Mouse (Mus musculus) left cerebral cortex, postnatal 36 days (tissue): ENCODE measurements around the gene Iqcf5. TPM values are rescaled to one million over a fixed set of nuclear protein-coding genes. Genes with fewer than 3 reads are reported as not detected.
"Not testable (repeated sequence)": the region's sequence is repeated elsewhere in the genome, so short reads cannot be mapped to it uniquely, and the experiment has no call there.

Experiments
- DNase-seq, 2 experiments: peaks; one replicate each; pipeline ENCODE4 v3.0.0; 2021 to 2022; ENCODE audit warnings: low spot score in 2 of 2, mixed read lengths in 1 of 2
- intact Hi-C: fragments of 180-260 bp; cut with DNase I; formaldehyde crosslinking; loops from one replicate; pipeline ENCODE4 v1.15.1; 2025
- total RNA-seq, 2 experiments: library from RNA; stranded (reverse); gene quantifications; 2 replicates each; pipeline ENCODE4 v1.2.3; 2021

Gene Iqcf5
- total RNA-seq, 2 experiments from 2014 or later: 0.82 TPM; not detected in 1

DNA sequence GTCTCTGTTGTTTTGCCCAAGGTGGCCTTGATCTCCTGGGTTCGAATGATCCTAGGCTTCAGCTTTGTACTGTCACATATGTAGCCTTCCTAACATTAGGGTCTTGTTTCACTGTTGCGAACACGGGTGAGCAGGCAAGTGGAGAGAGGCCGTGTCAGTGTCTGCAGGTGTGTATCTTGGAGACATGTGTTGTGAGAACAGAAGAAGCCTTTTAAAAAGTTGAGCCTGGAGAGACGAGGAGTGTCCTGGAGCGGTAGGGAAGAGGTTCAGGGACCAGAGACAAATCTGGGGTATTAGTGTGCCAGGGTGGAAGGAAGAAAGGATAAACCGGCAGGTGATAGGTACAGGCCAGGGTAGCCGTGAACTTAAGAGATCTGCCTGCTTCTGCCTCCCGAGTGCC is 36.3 kb upstream of the Iqcf5 start:
- intact Hi-C loops: loop anchor here (5.0 kb wide), 1 partner anchor 191 kb away; no protein-coding TSS in a partner anchor
- DNase-seq: peak in 1 of 2 experiments; percentile 2

DNA sequence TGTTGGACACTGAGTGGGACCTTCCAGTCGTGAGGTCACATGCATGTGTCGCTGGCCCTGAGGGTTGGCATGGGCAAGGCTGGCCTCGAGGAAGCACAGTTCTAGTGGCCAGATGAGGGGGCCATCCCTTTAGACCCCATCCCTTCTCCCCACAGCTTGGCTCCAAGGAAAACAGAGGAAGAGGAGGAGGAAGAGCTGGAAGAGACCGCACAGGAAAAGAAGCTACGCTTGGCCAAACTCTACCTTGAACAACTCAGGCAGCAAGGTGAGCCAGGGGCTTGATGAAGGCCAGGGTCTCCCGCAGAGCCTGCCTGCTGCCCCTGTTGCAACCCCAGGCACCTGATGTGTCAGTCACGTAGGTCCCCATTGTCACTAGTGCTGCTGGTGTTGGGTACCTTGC is 33.8 kb upstream of the Iqcf5 start:
- intact Hi-C loops: no loop called here
- DNase-seq: no peak

DNA sequence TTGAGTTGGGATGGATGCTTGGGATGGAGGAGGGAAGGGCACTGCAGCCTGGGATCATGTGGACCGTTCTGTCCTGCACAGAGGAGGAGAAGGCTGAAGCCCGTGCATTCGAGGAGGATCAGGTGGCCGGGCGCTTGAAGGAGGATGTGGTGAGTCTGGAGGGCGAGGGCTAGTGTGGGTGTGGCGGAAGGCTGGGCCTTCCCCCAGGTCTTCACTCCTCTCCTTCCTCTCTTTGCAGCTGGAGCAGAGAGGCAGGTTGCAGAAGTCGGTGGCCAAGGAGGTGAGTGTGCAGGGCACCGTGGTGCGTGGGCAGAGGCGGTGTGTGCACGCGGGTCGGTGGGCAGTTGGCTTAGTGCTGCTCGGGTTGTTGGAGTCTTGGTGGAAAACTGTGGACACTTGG is 33.3 kb upstream of the Iqcf5 start:
- no peak for DNase-seq
- intact Hi-C loops: no loop called here

GRCm38 (mm10) chr9:106481676-106482075 is 32.7 kb upstream of the Iqcf5 start:
- intact Hi-C loops: no loop called here
- DNase-seq: no peak

DNA sequence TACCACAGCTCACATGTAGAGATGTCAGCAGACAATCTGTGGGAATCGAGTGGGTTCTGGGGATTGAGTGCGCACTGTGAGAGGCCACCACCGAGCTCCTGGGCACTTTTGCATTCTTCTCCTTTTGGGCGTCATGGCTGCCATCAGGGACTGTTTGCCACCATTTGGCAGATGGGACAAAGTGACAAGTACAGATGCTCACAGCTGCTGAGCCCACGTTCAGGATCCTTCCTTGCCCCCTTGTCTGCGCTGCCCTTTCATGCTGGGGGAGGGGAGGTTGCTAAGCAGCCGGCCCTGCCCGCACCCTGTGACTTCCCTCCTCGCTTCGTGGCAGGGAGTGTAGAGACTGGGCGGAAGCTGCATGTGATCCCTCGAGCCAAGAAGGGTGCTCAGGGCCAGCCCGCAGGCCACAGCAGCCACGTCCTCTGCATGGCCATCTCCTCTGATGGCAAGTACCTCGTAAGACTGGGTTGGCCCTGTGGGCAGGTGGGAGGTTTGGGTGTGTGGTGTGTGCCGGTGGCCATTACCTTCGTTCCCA is 31.7 kb upstream of the Iqcf5 start:
- no peak for DNase-seq
- intact Hi-C loops: no loop called here

GRCm38 (mm10) chr9:106483136-106483535 is 31.2 kb upstream of the Iqcf5 start:
- intact Hi-C loops: no loop called here

DNA sequence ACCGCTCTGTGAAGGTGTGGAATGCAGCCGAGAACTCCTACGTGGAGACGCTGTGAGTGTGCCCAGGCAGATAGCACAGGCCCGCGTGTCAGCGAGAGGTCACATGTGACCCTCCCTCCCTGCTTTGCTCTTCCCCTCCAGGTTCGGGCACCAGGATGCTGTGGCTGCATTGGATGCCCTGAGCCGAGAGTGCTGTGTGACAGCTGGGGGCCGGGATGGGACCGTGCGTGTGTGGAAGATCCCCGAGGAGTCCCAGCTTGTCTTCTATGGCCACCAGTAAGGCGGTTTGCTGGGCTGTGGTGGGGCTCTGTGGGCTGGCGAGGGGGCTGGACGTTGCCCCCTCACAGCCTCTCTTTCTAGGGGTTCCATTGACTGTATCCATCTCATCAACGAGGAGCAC is 30.8 kb upstream of the Iqcf5 start:
- no peak for DNase-seq
- intact Hi-C loops: no loop called here

More at GRCm38 (mm10) chr9:106483136-106483535, 31.2 kb upstream of the Iqcf5 start:
- no peak for DNase-seq

DNA sequence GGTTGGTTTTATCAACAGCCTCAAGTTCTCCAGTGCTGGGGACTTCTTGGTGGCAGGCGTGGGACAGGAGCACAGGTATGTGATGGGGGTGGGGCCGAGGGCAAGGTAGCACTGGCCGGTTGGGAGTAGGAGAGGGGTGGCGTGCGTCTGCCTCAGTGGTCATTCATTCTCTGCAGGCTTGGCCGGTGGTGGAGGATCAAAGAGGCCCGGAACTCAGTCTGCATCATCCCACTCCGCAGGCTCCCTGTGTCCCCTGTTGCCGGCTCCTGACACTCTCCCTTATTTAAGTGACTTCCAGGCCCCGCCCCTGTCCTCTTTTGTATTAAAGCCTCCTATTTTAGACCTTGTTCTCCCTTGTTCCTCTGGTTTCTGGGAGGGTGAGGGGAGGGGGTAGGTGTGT is 29.3 kb upstream of the Iqcf5 start:
- intact Hi-C loops: no loop called here
- no peak for DNase-seq

GRCm38 (mm10) chr9:106487602-106488001 is 26.8 kb upstream of the Iqcf5 start:
- DNase-seq, intact Hi-C loops: not testable (repeated sequence)

- no peak for DNase-seq
- intact Hi-C loops: no loop called here
Observed at GRCm38 (mm10) chr9:106499667-106500066, 14.7 kb upstream of the Iqcf5 start, which contains the start of gene Iqcf1. TSS of gene Iqcf1 (plus strand) at chr9:106499967.

GRCm38 (mm10) chr9:106501846-106502245 is 12.5 kb upstream of the Iqcf5 start:
- DNase-seq: no peak
- intact Hi-C loops: no loop called here

DNA sequence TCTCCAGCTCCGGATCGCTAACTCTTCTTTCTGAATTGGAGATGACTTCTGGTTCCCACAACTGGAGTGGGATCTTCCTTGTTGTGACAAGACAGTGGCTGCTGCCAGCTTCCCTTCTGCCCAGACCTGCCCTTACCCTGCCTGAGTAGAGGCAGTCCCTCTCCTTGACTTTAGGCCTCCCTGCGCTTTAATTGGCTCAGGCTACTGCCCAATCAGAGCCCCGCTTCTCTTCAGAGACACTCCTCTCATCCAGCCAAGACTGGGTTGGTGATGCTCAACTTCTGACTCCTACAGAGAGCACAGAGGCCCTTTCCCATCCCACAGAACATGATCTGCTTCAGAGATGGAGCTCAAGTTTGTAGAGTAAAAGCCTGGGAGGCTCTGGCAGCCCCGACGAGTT is 10.1 kb upstream of the Iqcf5 start:
- intact Hi-C loops: no loop called here
- no peak for DNase-seq

DNA sequence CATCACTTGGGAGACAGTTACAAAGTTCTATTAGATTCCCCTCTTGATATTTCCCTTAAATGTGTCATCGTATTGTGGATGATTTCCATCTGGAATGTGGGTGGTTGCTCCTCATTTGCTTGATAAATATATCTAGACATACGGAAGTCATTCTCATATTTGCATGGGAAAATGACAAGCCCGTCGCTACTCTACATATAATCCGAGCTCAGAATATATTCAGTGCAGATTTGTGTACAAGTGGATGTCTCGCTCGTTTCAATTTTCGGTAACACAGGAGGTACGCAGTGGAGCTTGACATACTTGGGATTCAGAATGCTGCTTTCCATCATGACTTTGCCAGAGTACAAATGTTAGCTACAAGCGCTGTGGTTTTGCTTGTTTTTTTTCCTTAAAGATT is 5.0 kb upstream of the Iqcf5 start:
- DNase-seq: no peak
- intact Hi-C loops: no loop called here

- intact Hi-C loops: no loop called here
- DNase-seq: no peak
Observed at GRCm38 (mm10) chr9:106512729-106513450, 1.5 kb upstream of the Iqcf5 start.

- intact Hi-C loops: no loop called here
- DNase-seq: no peak
Observed at GRCm38 (mm10) chr9:106513566-106513965, 807 bp upstream of the Iqcf5 start.

GRCm38 (mm10) chr9:106519433-106519832 is 5.1 kb downstream of the Iqcf5 start:
- intact Hi-C loops: no loop called here
- no peak for DNase-seq

GRCm38 (mm10) chr9:106519909-106520308 is 5.5 kb downstream of the Iqcf5 start:
- no peak for DNase-seq
- intact Hi-C loops: no loop called here

- DNase-seq: no peak
- intact Hi-C loops: loop anchor here (5.0 kb wide), 2 partner anchors 65 to 110 kb away; no protein-coding TSS in a partner anchor
Observed at GRCm38 (mm10) chr9:106531833-106532232, 17.5 kb downstream of the Iqcf5 start.

DNA sequence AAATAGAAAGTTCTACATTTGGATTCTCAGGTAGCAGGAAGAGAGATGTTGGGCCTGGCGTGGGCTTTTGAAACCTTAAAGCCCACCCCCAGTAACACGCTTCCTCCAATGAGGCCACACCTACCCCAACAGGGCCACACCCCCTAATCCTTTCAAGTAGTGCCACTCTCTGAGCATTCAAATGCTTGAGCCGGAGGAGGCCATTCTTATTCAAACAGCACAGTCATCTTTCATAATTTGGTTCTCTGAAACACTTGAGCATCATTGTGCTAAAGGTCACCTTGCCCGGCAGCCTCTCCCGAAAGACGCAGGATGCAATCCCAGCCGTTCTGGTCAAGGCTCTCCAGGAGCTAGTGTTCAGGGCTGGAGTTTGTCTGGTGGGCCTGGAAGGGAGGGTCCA is 19.9 kb downstream of the Iqcf5 start:
- intact Hi-C loops: loop anchor here (5.0 kb wide), 2 partner anchors 63 to 108 kb away; no protein-coding TSS in a partner anchor
- DNase-seq: no peak

GRCm38 (mm10) chr9:106534975-106535374 is 20.6 kb downstream of the Iqcf5 start:
- intact Hi-C loops: loop anchor here (5.0 kb wide), 2 partner anchors 62 to 107 kb away; no protein-coding TSS in a partner anchor
- DNase-seq: peak; percentile 18 to 26

- intact Hi-C loops: no loop called here
- no peak for DNase-seq
Observed at GRCm38 (mm10) chr9:106561531-106561930, 47.2 kb downstream of the Iqcf5 start, which contains the start of gene Iqcf3. TSS of gene Iqcf3 (minus strand) at chr9:106561631.
